Mouse (Mus musculus) liver, embryonic 12.5 days (tissue): ENCODE data around the gene Map3k7. TPM values are rescaled to one million over a fixed set of nuclear protein-coding genes. Genes with fewer than 3 reads are reported as not detected.

ENCODE experiments used
- ATAC-seq: fragments of 200-750 bp; cut with Nextera tagmentation; 2 replicates; pipeline ENCODE4 v1.8.0; 2017; ENCODE audit warnings: moderate number of reproducible peaks, mild to moderate bottlenecking, moderate library complexity
- H3K27ac ChIP-seq: fragments of 300-500 bp; sonication (generic); 2 replicates; pipeline ENCODE4 v1.5.1; 2016; ENCODE audit warnings: mild to moderate bottlenecking
- H3K27me3 ChIP-seq: fragments of 300-500 bp; sonication (generic); replicated peaks from 2 replicates; pipeline ENCODE4 v1.6.1; 2016; ENCODE audit warnings: mild to moderate bottlenecking, moderate library complexity
- H3K36me3 ChIP-seq: fragments of 300-500 bp; sonication (generic); 2 replicates; pipeline ENCODE4 v1.6.1; 2016; ENCODE audit warnings: mild to moderate bottlenecking, moderate library complexity
- H3K4me1 ChIP-seq: fragments of 300-500 bp; sonication (generic); 2 replicates; pipeline ENCODE4 v1.6.1; 2016
- H3K4me2 ChIP-seq: fragments of 300-500 bp; sonication (generic); 2 replicates; pipeline ENCODE4 v1.6.1; 2016; ENCODE audit warnings: mild to moderate bottlenecking, moderate library complexity
- H3K4me3 ChIP-seq: fragments of 300-500 bp; sonication (generic); 2 replicates; pipeline ENCODE4 v1.5.1; 2016; ENCODE audit warnings: mild to moderate bottlenecking, moderate library complexity
- H3K9ac ChIP-seq: fragments of 300-500 bp; sonication (generic); 2 replicates; pipeline ENCODE4 v1.6.1; 2016; ENCODE audit warnings: mild to moderate bottlenecking, moderate library complexity
- H3K9me3 ChIP-seq: fragments of 300-500 bp; sonication (generic); replicated peaks from 2 replicates; pipeline ENCODE4 v1.6.1; 2016; ENCODE audit warnings: mild to moderate bottlenecking, moderate library complexity
- WGBS: fragments of 180-500 bp; shearing (Covaris S2); methylation state at CpG from one replicate; pipeline ENCODE4 v1.1.7; 2016; ENCODE audit not compliant: insufficient replicate concordance; 5-methylcytosine and 5-hydroxymethylcytosine counted together
- polyA plus RNA-seq: library from polyadenylated mRNA; unstranded; fragments of >200 nt; fragmentation: Nextera tagmentation; extraction: Ambion mirVana; gene quantifications from 2 replicates; pipeline ENCODE4 v1.2.1, GENCODE M21; 2016

Gene Map3k7
- polyA plus RNA-seq, 1 experiment from 2014 or later, result 25.0 TPM

DNA sequence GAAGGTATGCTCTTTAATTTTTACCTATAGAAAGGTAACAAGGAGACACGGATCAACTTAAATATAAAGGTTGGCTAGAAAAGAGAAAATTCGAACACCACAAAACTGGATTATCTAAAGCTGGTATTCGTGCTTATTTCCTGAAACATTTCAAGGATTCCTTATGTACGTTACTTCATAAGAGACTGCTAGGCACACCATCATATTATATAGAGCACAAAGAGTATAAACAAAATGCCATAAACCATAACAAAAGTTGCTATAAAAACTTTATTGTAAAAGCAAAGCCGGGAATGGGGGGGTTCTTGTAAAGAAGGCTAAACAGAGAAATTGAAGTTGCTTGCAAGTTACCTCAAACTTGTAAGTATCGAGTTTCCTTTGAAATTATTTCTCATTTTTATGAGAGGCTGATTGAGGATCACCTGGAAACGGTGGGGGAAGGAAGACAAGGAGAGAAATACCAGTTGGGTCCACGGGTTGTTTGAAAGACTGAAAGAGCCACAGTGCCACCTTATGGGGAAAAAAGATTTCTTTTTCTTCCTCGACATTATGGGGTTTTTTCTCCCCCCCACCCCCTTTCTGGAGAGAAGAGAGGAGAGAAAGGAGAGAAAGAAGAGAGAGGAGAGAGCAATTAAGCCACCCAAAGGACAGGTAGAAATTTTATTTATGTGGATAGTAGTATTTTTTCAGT, 25.3 kb upstream of the Map3k7 start:
- no peak for ATAC-seq
- H3K4me3 ChIP-seq, result no peak overlapping the region
- 32% methylated on average over 9 of the region's 9 CpGs for WGBS

DNA sequence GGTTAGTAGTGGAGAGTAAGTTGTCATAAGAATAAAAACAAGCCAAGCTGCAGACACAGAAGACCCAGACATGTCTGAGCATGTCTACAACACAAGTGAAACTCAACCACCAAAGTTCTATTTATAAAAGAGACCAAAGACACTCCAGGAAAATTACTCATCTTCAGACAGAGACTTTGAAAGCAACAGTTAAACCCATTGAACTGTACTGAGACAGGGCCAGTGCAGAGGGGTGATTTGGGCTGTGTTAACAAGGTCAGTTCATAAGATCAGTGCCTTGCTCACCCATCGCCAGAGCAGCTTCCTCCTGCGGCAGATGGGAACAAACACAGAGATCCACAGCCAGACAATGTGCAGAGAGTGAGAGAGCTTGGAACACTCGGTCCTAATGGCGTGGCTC, 22.3 kb upstream of the Map3k7 start:
- Histone ChIP-seq H3K4me2 (no peak overlapping the region), H3K27me3 (peaks cover 20% of the 10 kb centered on the region), H3K9me3 (no peaks in the 10 kb centered on the region), H3K27ac (no peak overlapping the region), H3K36me3 (no peaks in the 10 kb centered on the region), H3K4me1 (peaks cover 9% of the 10 kb centered on the region; the same call in 1 of the 2 replicates), H3K9ac (no peak overlapping the region), H3K4me3 (no peak overlapping the region)
- WGBS, result 41% methylated on average over 4 of the region's 4 CpGs
- no peak for ATAC-seq

More for the DNA sequence above, 25.3 kb upstream of the Map3k7 start:
- Histone ChIP-seq H3K27ac (no peak overlapping the region), H3K4me1 (peaks cover 9% of the 10 kb centered on the region; the same call in 1 of the 2 replicates), H3K4me2 (no peak overlapping the region), H3K9ac (no peak overlapping the region), H3K27me3 (peaks cover 26% of the 10 kb centered on the region), H3K9me3 (no peaks in the 10 kb centered on the region), H3K36me3 (no peaks in the 10 kb centered on the region)

DNA sequence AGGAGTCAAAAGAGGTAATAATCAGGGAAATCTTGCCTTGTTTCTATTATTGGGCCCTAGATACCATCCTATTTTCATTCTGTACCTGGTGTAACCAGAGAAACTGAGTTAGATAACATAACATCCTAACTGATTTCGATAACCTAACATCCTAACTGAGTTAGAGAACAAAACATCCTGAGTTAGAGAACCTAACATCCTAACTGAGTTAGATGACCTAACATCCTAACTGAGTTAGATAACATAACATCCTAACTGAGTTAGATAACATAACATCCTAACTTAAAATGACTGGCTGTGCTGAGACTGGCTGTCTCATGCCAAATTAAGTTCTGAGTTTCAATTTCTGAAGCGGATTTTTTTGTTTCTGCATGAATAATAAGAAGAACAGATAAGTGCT, 20.9 kb upstream of the Map3k7 start:
- Histone ChIP-seq H3K9ac (no peak overlapping the region), H3K9me3 (no peaks in the 10 kb centered on the region), H3K27me3 (peaks cover 6% of the 10 kb centered on the region), H3K4me3 (no peak overlapping the region), H3K4me1 (peaks cover under 1% of the 10 kb centered on the region; the same call in 1 of the 2 replicates), H3K27ac (no peak overlapping the region), H3K36me3 (no peaks in the 10 kb centered on the region), H3K4me2 (no peak overlapping the region)
- WGBS, result 60% methylated on average over 2 of the region's 2 CpGs
- no peak for ATAC-seq

DNA sequence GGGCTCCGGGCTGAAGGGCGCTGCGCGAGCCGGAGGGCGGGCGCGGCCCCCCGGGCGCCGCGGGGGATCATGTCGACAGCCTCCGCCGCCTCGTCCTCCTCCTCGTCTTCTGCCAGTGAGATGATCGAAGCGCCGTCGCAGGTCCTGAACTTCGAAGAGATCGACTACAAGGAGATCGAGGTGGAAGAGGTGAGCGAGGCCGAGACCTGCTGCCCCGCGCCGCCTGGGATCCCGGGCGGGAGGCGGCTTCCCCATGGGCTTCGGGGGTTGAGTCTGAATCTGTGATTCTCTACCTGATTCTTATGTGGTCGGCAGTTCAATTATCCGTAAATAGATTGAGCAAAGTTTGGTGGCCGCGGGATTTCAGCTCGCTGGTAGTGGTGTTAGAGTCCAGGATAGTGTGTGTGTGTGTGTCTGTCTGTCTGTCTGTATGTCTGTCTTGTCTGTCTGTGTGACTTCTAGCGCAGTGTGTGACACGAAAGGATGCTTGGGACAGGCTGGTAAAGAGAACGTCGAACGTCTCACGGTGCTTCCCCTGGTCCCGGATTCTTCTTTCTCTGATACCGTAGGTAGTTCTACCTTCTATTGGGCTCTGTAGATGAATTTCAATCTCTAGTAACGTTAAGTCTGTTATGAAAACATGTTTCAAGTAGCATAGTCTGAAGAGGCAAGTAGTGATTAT, 438 bp downstream of the Map3k7 start:
- Histone ChIP-seq H3K27ac (peak overlapping the region; percentile 98), H3K9me3 (no peaks in the 10 kb centered on the region), H3K4me3 (peak overlapping the region; percentile 90), H3K36me3 (no peaks in the 10 kb centered on the region), H3K4me1 (peaks cover 40% of the 10 kb centered on the region), H3K9ac (peak overlapping the region; percentile 86), H3K4me2 (peak overlapping the region; percentile 79), H3K27me3 (no peaks in the 10 kb centered on the region)
- WGBS, result 1% methylated on average over 42 of the region's 47 CpGs
- peak; percentile 52 for ATAC-seq

DNA sequence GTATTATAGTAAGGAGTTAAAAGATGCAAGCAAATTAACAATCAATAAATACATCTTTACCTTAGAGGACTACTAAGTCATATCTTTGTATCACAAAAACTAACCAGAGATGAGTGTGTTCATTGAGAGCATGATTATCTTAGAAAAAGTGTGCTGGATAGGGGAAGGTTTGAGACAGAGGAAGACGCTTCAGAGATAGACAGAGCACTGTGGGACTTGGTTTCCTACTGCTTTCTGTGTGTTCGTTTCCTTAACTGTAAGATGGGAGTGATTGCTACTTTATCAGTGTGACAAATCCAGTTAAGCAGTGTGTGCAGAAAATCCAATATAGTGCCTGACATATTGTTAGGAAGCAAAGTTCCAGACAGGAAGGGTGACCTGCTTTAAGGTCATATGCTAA, 1.3 kb downstream of the Map3k7 start:
- peaks cover 48% of the 10 kb centered on the region for H3K4me1 ChIP-seq
- no peaks in the 10 kb centered on the region for H3K27me3 ChIP-seq
- H3K27ac ChIP-seq, result no peak overlapping the region
- peak overlapping the region; percentile 90 for H3K4me3 ChIP-seq
- WGBS, result 19% methylated on average over 2 of the region's 2 CpGs
- no peaks in the 10 kb centered on the region for H3K9me3 ChIP-seq
- no peak for ATAC-seq
- peak overlapping the region; percentile 86 for H3K9ac ChIP-seq
- H3K36me3 ChIP-seq, result no peaks in the 10 kb centered on the region
- H3K4me2 ChIP-seq, result peak overlapping the region; percentile 79

DNA sequence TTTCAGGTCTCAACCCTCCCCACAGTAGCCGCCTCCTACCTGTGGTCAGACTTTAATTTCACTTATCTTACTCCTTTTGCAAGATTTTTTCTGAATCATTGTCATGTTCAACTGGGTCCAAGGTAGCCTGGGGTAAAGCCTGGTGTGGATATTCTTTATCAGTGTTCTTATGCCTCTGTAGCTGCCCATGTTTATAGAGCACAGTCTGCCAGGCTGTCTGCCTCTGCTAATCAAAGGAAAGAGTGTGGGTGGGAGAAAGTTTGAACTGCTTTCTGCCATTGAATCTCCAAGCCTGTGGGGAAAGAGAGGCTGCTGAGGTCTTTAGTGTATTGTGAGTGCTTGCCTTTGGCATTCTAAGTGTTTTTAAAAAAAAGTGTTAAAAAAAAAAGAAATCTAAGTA, 7.5 kb downstream of the Map3k7 start:
- H3K4me2 ChIP-seq, result no peak overlapping the region
- WGBS, result 50% methylated on average over 1 of the region's 1 CpGs
- H3K9ac ChIP-seq, result no peak overlapping the region
- no peaks in the 10 kb centered on the region for H3K27me3 ChIP-seq
- ATAC-seq, result no peak; the same call in 1 of the 2 replicates
- no peak overlapping the region for H3K4me3 ChIP-seq
- H3K36me3 ChIP-seq, result peaks cover 7% of the 10 kb centered on the region
- H3K27ac ChIP-seq, result no peak overlapping the region
- H3K4me1 ChIP-seq, result peaks cover 32% of the 10 kb centered on the region
- no peaks in the 10 kb centered on the region for H3K9me3 ChIP-seq

DNA sequence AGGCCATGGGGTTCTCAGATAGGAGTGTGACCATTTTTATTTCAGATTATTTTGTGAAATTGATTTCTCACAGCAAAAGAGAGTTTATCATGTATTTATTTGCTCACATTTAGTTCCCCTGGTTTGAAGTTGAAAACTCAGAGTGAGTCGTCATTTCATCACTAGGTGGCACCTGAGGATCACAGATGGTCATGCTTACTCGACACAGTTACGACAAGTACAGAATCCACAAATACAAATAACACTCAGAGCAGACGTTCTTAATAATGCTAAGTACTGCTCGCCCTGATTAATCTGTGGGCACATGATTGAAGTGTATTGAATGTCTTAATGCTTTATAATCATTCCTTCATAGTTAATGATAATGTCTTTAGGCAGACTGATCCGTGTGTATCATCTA, 8.3 kb downstream of the Map3k7 start:
- no peak for ATAC-seq
- 67% methylated on average over 6 of the region's 6 CpGs for WGBS
- Histone ChIP-seq H3K36me3 (peaks cover 14% of the 10 kb centered on the region), H3K4me1 (peaks cover 27% of the 10 kb centered on the region), H3K4me2 (no peak overlapping the region), H3K9me3 (no peaks in the 10 kb centered on the region), H3K27me3 (no peaks in the 10 kb centered on the region), H3K4me3 (no peak overlapping the region), H3K27ac (no peak overlapping the region), H3K9ac (no peak overlapping the region)

DNA sequence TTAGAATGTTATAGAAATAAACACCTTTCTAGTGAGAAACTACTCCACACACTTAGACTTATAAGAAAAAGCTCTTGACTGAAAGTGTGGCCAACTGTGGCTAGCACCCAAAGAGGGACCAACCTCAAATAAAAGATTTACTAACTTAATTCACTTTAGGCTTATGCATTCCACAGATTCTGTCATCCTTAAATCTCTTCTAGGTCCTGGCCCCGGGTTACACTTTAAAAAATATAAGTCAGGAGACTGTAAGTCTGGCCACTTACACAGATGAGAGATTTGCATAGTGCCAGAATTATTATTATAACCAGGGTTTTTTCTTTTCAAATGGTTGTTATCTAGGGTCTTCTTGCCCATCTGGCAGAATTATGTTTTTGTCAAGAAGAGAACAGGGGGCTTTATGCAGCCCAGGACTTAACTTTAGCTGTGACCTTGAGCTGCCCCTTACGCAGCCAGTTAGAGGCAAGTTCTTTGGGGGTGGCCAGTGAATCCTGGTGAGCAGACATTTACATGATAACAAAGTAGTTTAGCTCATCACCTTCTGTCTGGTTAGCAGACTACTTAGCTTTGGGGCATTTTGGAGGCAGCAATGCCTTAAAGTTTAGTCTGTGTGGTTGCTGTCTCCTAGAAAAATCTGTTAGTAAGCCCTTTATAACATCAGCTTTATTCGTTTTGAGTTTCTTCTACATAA, 11.5 kb downstream of the Map3k7 start:
- Histone ChIP-seq H3K9ac (no peak overlapping the region), H3K27ac (no peak overlapping the region)
- 74% methylated on average over 3 of the region's 3 CpGs for WGBS

DNA sequence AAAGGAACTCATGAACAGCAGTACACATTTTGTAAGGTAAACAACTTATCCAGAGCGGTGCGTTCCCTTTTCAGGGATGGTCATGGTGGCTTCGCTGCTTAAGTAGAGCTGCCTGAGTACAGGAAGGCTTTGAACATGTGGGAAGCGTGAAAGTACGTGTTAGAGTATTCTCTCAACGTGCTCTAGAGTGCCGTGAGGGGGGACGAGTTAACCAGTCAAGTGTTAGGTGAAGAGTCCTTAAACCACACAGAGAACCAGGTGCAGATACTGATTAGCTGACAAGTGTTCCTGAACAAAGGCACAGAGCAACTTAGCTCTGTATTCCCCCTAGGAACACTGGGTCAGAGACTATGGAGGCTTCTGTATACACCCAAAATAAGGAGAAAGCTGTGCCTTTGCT, 18.0 kb downstream of the Map3k7 start:
- Histone ChIP-seq H3K4me2 (no peak overlapping the region), H3K36me3 (peaks cover 65% of the 10 kb centered on the region), H3K27me3 (no peaks in the 10 kb centered on the region), H3K4me3 (no peak overlapping the region), H3K9ac (no peak overlapping the region), H3K4me1 (no peaks in the 10 kb centered on the region), H3K9me3 (no peaks in the 10 kb centered on the region), H3K27ac (no peak overlapping the region)
- ATAC-seq, result no peak
- 83% methylated on average over 8 of the region's 8 CpGs for WGBS

More for the DNA sequence above, 11.5 kb downstream of the Map3k7 start:
- peaks cover 40% of the 10 kb centered on the region for H3K36me3 ChIP-seq
- H3K9me3 ChIP-seq, result no peaks in the 10 kb centered on the region
- peaks cover 12% of the 10 kb centered on the region for H3K4me1 ChIP-seq
- ATAC-seq, result no peak
- H3K4me3 ChIP-seq, result no peak overlapping the region
- H3K4me2 ChIP-seq, result no peak overlapping the region
- H3K27me3 ChIP-seq, result no peaks in the 10 kb centered on the region

DNA sequence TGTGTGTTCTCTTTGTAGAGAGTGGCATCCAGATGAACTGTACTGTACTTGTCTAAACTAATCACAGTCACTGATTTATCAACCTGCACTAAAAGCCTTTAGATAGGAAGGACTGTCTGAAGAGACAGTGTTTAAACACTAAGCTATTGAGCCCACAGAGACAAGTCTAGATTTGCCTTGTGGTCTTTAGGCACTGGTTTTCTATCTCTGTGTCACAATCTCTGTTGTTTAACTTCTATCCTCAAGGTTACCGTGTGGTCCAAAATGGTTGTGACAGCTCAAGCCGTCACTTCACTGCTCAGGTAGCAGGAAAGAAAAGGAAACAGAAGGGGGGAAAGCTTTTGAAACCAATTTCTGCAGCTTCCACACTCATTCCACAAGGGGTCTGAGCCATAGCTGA, 29.5 kb downstream of the Map3k7 start:
- Histone ChIP-seq H3K4me2 (no peak overlapping the region), H3K27me3 (no peaks in the 10 kb centered on the region), H3K9ac (no peak overlapping the region), H3K36me3 (peaks cover 71% of the 10 kb centered on the region), H3K27ac (no peak overlapping the region), H3K9me3 (no peaks in the 10 kb centered on the region), H3K4me1 (no peaks in the 10 kb centered on the region), H3K4me3 (no peak overlapping the region)
- 80% methylated on average over 2 of the region's 2 CpGs for WGBS
- no peak for ATAC-seq

DNA sequence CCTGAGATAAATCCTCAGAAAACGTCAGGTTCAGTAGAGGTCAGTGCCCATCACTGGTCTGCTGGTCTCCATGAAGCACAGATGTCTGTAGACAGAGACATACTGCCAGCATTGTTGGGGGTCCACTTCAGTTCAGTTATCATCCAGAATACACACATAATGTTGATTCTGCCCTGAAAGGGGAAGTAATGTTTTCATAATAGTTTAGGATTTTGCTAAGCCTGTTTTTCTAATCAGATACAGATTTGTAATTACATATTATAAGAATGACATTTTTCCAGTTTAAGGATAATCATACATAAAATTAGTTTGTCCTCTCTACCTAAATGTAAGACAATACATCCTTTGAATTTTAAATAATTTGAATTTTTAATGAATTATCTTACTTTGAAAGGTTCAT, 30.0 kb downstream of the Map3k7 start:
- no peaks in the 10 kb centered on the region for H3K27me3 ChIP-seq
- 59% methylated on average over 1 of the region's 1 CpGs for WGBS
- H3K36me3 ChIP-seq, result peaks cover 66% of the 10 kb centered on the region
- no peak overlapping the region for H3K4me3 ChIP-seq
- H3K9me3 ChIP-seq, result no peaks in the 10 kb centered on the region
- no peak overlapping the region for H3K9ac ChIP-seq
- H3K27ac ChIP-seq, result no peak overlapping the region
- no peak for ATAC-seq
- no peaks in the 10 kb centered on the region for H3K4me1 ChIP-seq
- H3K4me2 ChIP-seq, result no peak overlapping the region

DNA sequence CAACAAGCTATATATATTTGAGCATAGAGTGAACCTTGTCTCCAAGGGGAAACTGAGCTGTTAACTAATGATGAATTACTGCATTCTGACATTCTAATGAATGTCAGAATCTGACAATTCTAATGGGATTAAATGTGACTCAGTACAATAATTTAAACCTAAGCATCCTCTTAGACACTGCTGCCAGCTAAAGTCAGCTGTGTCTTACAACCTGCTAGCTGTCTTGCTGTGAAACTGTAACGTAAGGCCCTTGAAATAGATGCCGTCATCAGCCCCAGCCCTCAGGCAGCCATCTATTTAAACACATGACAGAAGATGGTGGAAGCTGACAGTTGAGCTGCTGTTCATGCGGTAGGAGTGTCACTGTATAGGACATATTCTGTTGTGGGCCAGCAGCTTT, 37.6 kb downstream of the Map3k7 start:
- Histone ChIP-seq H3K4me3 (no peak overlapping the region), H3K4me2 (no peak overlapping the region), H3K4me1 (no peaks in the 10 kb centered on the region), H3K27ac (no peak overlapping the region), H3K27me3 (no peaks in the 10 kb centered on the region), H3K9ac (no peak overlapping the region), H3K36me3 (peaks cover 50% of the 10 kb centered on the region), H3K9me3 (no peaks in the 10 kb centered on the region)
- WGBS, result 89% methylated on average over 3 of the region's 3 CpGs
- ATAC-seq, result no peak
